8 mouse cellular contexts compared by ENCODE assay signal in the genomic region with DNA sequence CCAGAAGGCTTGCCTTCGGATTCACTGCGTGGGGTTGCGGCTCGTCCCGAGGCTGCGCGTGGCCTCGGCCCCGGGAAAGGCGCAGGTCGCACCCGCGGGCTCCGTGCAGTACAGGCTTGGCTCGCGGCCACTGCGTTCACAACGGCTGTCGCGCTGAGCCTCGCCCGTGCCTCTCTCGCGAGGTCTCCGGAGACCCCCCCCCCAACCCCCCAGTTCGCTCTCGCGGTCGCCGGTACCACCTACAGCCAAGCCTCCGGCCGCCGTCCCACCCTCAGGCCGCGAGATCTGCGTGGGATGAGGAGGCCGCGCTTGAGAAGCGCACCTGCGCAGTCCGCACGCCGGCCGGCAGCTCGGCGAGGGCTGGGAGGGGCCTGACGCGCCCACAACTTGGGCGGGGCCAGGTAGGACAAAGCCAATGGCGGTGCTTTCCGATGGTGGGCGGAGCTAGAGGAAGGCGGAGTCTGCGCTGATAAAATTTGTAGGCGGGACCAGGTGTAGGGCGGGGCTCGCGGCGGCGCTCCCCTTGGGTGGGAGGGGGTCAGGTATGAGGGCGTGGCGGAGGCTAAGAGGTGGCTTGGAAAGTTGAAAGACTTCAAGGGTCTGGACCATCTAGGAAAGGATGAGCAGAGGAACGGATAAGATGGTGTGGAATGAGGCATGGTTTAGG. TPM values are rescaled to one million over a fixed set of nuclear protein-coding genes. Genes with fewer than 3 reads are reported as not detected.
DNase-seq lines count a peak whose midpoint lies in the region; ATAC-seq and TF ChIP-seq lines count a peak whose summit lies in the region.

No protein-coding gene starts in this region.

- peak overlapping the region; percentile 44 for H3K27ac ChIP-seq in brown adipose tissue, adult 24 weeks (replicated peaks; ENCODE audit: low read depth, low read length)
- H3K27ac ChIP-seq in heart, embryonic 15.5 days, result peak overlapping the region; percentile 82
- no peak overlapping the region for H3K27ac ChIP-seq in liver, embryonic 14.5 days
- peak overlapping the region; percentile 60; the same call in 1 of the 2 replicates for H3K27ac ChIP-seq in neural tube, embryonic 11.5 days (ENCODE audit: low read depth, low read length)
- peak overlapping the region; percentile 85 for H3K27ac ChIP-seq in stomach, postnatal 0 days (replicated peaks)

- peak overlapping the region; percentile 91 for H3K4me2 ChIP-seq in heart, embryonic 15.5 days
- H3K4me2 ChIP-seq in liver, embryonic 14.5 days (ENCODE audit: low read depth), result peak overlapping the region; percentile 100
- H3K4me2 ChIP-seq in neural tube, embryonic 11.5 days (ENCODE audit: low read depth), result peak overlapping the region; percentile 79
- peak overlapping the region; percentile 96 for H3K4me2 ChIP-seq in stomach, postnatal 0 days (replicated peaks; ENCODE audit: low read depth)

- WGBS in heart, embryonic 15.5 days, result under 1% methylated on average over 63 of the region's 63 CpGs
- WGBS in liver, embryonic 14.5 days (ENCODE audit: insufficient replicate concordance), result under 1% methylated on average over 63 of the region's 63 CpGs
- WGBS in neural tube, embryonic 11.5 days, result under 1% methylated on average over 63 of the region's 63 CpGs
- WGBS in stomach, postnatal 0 days, result under 1% methylated on average over 52 of the region's 63 CpGs

- peak; percentile 88 for ATAC-seq in heart, embryonic 15.5 days (replicated peaks; ENCODE audit: insufficient number of reproducible peaks, insufficient read depth, low FRiP score, low read depth)
- peak; percentile 89 for ATAC-seq in liver, embryonic 14.5 days (ENCODE audit: insufficient read depth)
- peak; percentile 92 for ATAC-seq in neural tube, embryonic 11.5 days (ENCODE audit: insufficient read depth, low FRiP score, low TSS enrichment)
- ATAC-seq in stomach, postnatal 0 days (ENCODE audit: low FRiP score, low TSS enrichment), result peak; percentile 95

- no peak for TF ChIP-seq CTCF in liver, embryonic 14.5 days (IDR thresholded peaks at IDR 0.05; ENCODE audit: low read depth)
- no peak for TF ChIP-seq CTCF in stomach, postnatal 0 days (IDR thresholded peaks at IDR 0.05; ENCODE audit: low read depth)

- no peaks in the 10 kb centered on the region for H3K36me3 ChIP-seq in heart, embryonic 15.5 days
- H3K36me3 ChIP-seq in liver, embryonic 14.5 days (replicated peaks; ENCODE audit: control insufficient read depth, insufficient read depth, low read depth), result no peaks in the 10 kb centered on the region
- H3K36me3 ChIP-seq in neural tube, embryonic 11.5 days (ENCODE audit: control insufficient read depth, insufficient read depth, low read length), result no peaks in the 10 kb centered on the region
- H3K36me3 ChIP-seq in stomach, postnatal 0 days (ENCODE audit: control insufficient read depth, insufficient read depth, low read length), result no peaks in the 10 kb centered on the region

- peak; percentile 96 for DNase-seq in CD4-positive, CD25-positive, alpha-beta regulatory T cell, adult 2 months (ENCODE audit: low read depth, low spot score)
- DNase-seq in fibroblast of lung, adult 2 months (ENCODE audit: low read depth), result peak; percentile 70
- DNase-seq in kidney, postnatal 25 days, result peak; percentile 94 to 96
- DNase-seq in liver, embryonic 14.5 days (ENCODE audit: low read depth in 3 of 3, low spot score in 3 of 3), result peak; percentile 70 to 78 (median 76)
- DNase-seq in neural tube, embryonic 11.5 days (ENCODE audit: low spot score), result peak; percentile 92
- DNase-seq in stomach, postnatal 0 days (ENCODE audit: low spot score), result peak; percentile 96

- H3K4me3 ChIP-seq in brown adipose tissue, adult 24 weeks (ENCODE audit: insufficient read depth, low read depth, low read length), result peak overlapping the region; percentile 73
- H3K4me3 ChIP-seq in heart, embryonic 15.5 days, result peak overlapping the region; percentile 85
- peak overlapping the region; percentile 59 to 78 for H3K4me3 ChIP-seq in liver, embryonic 14.5 days (ENCODE audit: insufficient read depth in 1 of 2, low read depth in 2 of 2, low read length in 2 of 2)
- H3K4me3 ChIP-seq in neural tube, embryonic 11.5 days (ENCODE audit: low read depth, low read length), result peak overlapping the region; percentile 77
- H3K4me3 ChIP-seq in stomach, postnatal 0 days (ENCODE audit: low read depth, low read length), result peak overlapping the region; percentile 80

- peak overlapping the region; percentile 80 for H3K9ac ChIP-seq in heart, embryonic 15.5 days
- peak overlapping the region; percentile 64 for H3K9ac ChIP-seq in liver, embryonic 14.5 days (replicated peaks)
- H3K9ac ChIP-seq in neural tube, embryonic 11.5 days (ENCODE audit: low read length), result peak overlapping the region; percentile 91
- H3K9ac ChIP-seq in stomach, postnatal 0 days (ENCODE audit: low read length), result peak overlapping the region; percentile 88

- H3K9me3 ChIP-seq in heart, embryonic 15.5 days (replicated peaks), result no peaks in the 10 kb centered on the region
- no peaks in the 10 kb centered on the region for H3K9me3 ChIP-seq in liver, embryonic 14.5 days (ENCODE audit: control insufficient read depth, low read length)
- H3K9me3 ChIP-seq in neural tube, embryonic 11.5 days (ENCODE audit: control insufficient read depth, low read length), result no peaks in the 10 kb centered on the region
- H3K9me3 ChIP-seq in stomach, postnatal 0 days (ENCODE audit: control insufficient read depth, low read length), result no peaks in the 10 kb centered on the region

- H3K4me1 ChIP-seq in brown adipose tissue, adult 24 weeks (ENCODE audit: control insufficient read depth, insufficient read depth, insufficient read length, low read length), result no peaks in the 10 kb centered on the region
- peaks cover 37% of the 10 kb centered on the region for H3K4me1 ChIP-seq in heart, embryonic 15.5 days (replicated peaks)
- H3K4me1 ChIP-seq in liver, embryonic 14.5 days (replicated peaks; ENCODE audit: control insufficient read depth in 2 of 2, insufficient read depth in 2 of 2, low read length in 1 of 2), result peaks cover 12 to 17% of the 10 kb centered on the region in 2 experiments
- peaks cover 4% of the 10 kb centered on the region; the same call in 1 of the 2 replicates for H3K4me1 ChIP-seq in neural tube, embryonic 11.5 days (ENCODE audit: control insufficient read depth, insufficient read depth, low read length)
- peaks cover 5% of the 10 kb centered on the region; the same call in 1 of the 2 replicates for H3K4me1 ChIP-seq in stomach, postnatal 0 days (replicated peaks; ENCODE audit: control insufficient read depth, insufficient read depth)

- no peaks in the 10 kb centered on the region for H3K27me3 ChIP-seq in heart, embryonic 15.5 days
- no peaks in the 10 kb centered on the region for H3K27me3 ChIP-seq in liver, embryonic 14.5 days (ENCODE audit: control insufficient read depth, insufficient read depth, low read length)
- H3K27me3 ChIP-seq in neural tube, embryonic 11.5 days (ENCODE audit: control insufficient read depth, insufficient read depth, low read length), result no peaks in the 10 kb centered on the region
- no peaks in the 10 kb centered on the region for H3K27me3 ChIP-seq in stomach, postnatal 0 days (ENCODE audit: control insufficient read depth, insufficient read depth, low read length)

- TF ChIP-seq EP300 in liver, embryonic 14.5 days (IDR thresholded peaks at IDR 0.05; ENCODE audit: low read depth), result no peak
- TF ChIP-seq EP300 in stomach, postnatal 0 days (optimal IDR thresholded peaks at IDR 0.05), result no peak

RNA-seq across cellular contexts. Expression of gene Dgke, which starts 6.1 kb away (rescaled TPM):
- polyA plus RNA-seq in brown adipose tissue, adult 24 weeks (2012; ENCODE audit: insufficient read depth, insufficient read length, missing spikeins), result 3.0 and 3.2 TPM in 2 replicates
- polyA plus RNA-seq in heart, embryonic 15.5 days (2015; fragmentation: Nextera tagmentation; extraction: Ambion mirVana), result 5.7 and 7.4 TPM in 2 replicates
- polyA plus RNA-seq in liver, embryonic 14.5 days (2012; rRNA removed), result 0.55 and 0.63 TPM in 2 replicates
- 0.37 and 0.39 TPM in 2 replicates for polyA plus RNA-seq in liver, embryonic 14.5 days (2014; fragmentation: Nextera tagmentation; extraction: Ambion mirVana)
- 6.6 and 6.9 TPM in 2 replicates for polyA plus RNA-seq in neural tube, embryonic 11.5 days (2014; fragmentation: Nextera tagmentation; extraction: Ambion mirVana)
- 1.9 and 2.2 TPM in 2 replicates for polyA plus RNA-seq in stomach, postnatal 0 days (2015; fragmentation: Nextera tagmentation; extraction: Ambion mirVana)

RNA-seq across cellular contexts. Expression of gene Gm525, which starts 13.1 kb away (rescaled TPM):
- not detected in 2 replicates for polyA plus RNA-seq in brown adipose tissue, adult 24 weeks (2012; ENCODE audit: insufficient read depth, insufficient read length, missing spikeins)
- 1.1 and 5.0 TPM in 2 replicates for polyA plus RNA-seq in heart, embryonic 15.5 days (2015; fragmentation: Nextera tagmentation; extraction: Ambion mirVana)
- polyA plus RNA-seq in liver, embryonic 14.5 days (2012; rRNA removed), result not detected in 2 replicates
- not detected in 2 replicates for polyA plus RNA-seq in liver, embryonic 14.5 days (2014; fragmentation: Nextera tagmentation; extraction: Ambion mirVana)
- polyA plus RNA-seq in neural tube, embryonic 11.5 days (2014; fragmentation: Nextera tagmentation; extraction: Ambion mirVana), result not detected in 2 replicates
- polyA plus RNA-seq in stomach, postnatal 0 days (2015; fragmentation: Nextera tagmentation; extraction: Ambion mirVana), result 0.68 and 1.7 TPM in 2 replicates
